ENCODE assay signal across 11 mouse cellular contexts in genomic region chr7:132773011-132773705, GRCm38 (mm10). TPM values are rescaled to one million over a fixed set of nuclear protein-coding genes. Genes with fewer than 3 reads are reported as not detected.
DNase-seq lines count a peak whose midpoint lies in the region; ATAC-seq lines count a peak whose summit lies in the region.
"Had no signal": no experiment of that assay in that cellular context is flagged by ENCODE, and none has a peak within 500 bp of the region (broad histone marks: within the 10 kb centered on the region; RNA-seq: fewer than 3 reads in every experiment).

No protein-coding gene starts in this region.

- ATAC-seq in megakaryocyte, adult 5-6 weeks (ENCODE audit: poor library complexity, severe bottlenecking), result no peak
- peak; percentile 7 for ATAC-seq in erythroid progenitor cell, adult 5-6 weeks (replicated peaks; ENCODE audit: low FRiP score, poor library complexity, severe bottlenecking)
- ATAC-seq in megakaryocyte-erythroid progenitor cell, adult 5-6 weeks (replicated peaks; ENCODE audit: low FRiP score, low TSS enrichment, poor library complexity, severe bottlenecking), result peak; percentile 23; the same call in 1 of the 2 replicates
- ATAC-seq in midbrain, embryonic 11.5 days (ENCODE audit: low FRiP score), result no peak
- no peak for ATAC-seq in neural tube, embryonic 15.5 days (ENCODE audit: low FRiP score)
- ATAC-seq: forebrain, postnatal 0 days had no signal

- H3K27ac ChIP-seq in midbrain, embryonic 11.5 days (ENCODE audit: low read depth, low read length), result no peak overlapping the region
- no peak overlapping the region for H3K27ac ChIP-seq in neural tube, embryonic 15.5 days (replicated peaks)
- H3K27ac ChIP-seq: embryonic facial prominence, embryonic 13.5 days had no signal

- H3K27me3 ChIP-seq in megakaryocyte, embryonic 14.5 days (replicated peaks), result no peaks in the 10 kb centered on the region
- H3K27me3 ChIP-seq in midbrain, embryonic 11.5 days (ENCODE audit: control insufficient read depth, insufficient read depth, low read length), result no peaks in the 10 kb centered on the region
- no peaks in the 10 kb centered on the region for H3K27me3 ChIP-seq in neural tube, embryonic 15.5 days (replicated peaks)
- H3K27me3 ChIP-seq: embryonic facial prominence, embryonic 13.5 days had no signal

- no peaks in the 10 kb centered on the region for H3K9me3 ChIP-seq in megakaryocyte, embryonic 14.5 days
- H3K9me3 ChIP-seq in midbrain, embryonic 11.5 days (ENCODE audit: control insufficient read depth, low read length), result no peaks in the 10 kb centered on the region
- H3K9me3 ChIP-seq in neural tube, embryonic 15.5 days (replicated peaks), result no peaks in the 10 kb centered on the region
- H3K9me3 ChIP-seq: embryonic facial prominence, embryonic 13.5 days had no signal

- H3K9ac ChIP-seq in midbrain, embryonic 11.5 days (ENCODE audit: low read length), result no peak overlapping the region
- no peak overlapping the region for H3K9ac ChIP-seq in neural tube, embryonic 15.5 days (replicated peaks)
- H3K9ac ChIP-seq: embryonic facial prominence, embryonic 13.5 days; forebrain, postnatal 0 days had no signal

- DNase-seq in urinary bladder, postnatal 4 days (ENCODE audit: low spot score in 2 of 2), result no peak
- no peak for DNase-seq in midbrain, embryonic 11.5 days (ENCODE audit: low spot score, missing footprints)
- DNase-seq: forebrain, postnatal 0 days; kidney, adult 18-20 months; lung, postnatal 14 days had no signal

- peaks cover 100% of the 10 kb centered on the region for H3K36me3 ChIP-seq in megakaryocyte, embryonic 14.5 days (replicated peaks; ENCODE audit: low read length)
- H3K36me3 ChIP-seq in midbrain, embryonic 11.5 days (ENCODE audit: control insufficient read depth, insufficient read depth, low read length), result no peaks in the 10 kb centered on the region
- peaks cover 9% of the 10 kb centered on the region; the same call in 1 of the 2 replicates for H3K36me3 ChIP-seq in neural tube, embryonic 15.5 days

- WGBS in midbrain, embryonic 11.5 days, result 90% methylated on average over 7 of the region's 7 CpGs
- 95% methylated on average over 7 of the region's 7 CpGs for WGBS in neural tube, embryonic 15.5 days

- H3K4me3 ChIP-seq in megakaryocyte, embryonic 14.5 days (replicated peaks), result peak overlapping the region; percentile 54
- no peak overlapping the region for H3K4me3 ChIP-seq in midbrain, embryonic 11.5 days (ENCODE audit: low read depth, low read length)
- no peak overlapping the region for H3K4me3 ChIP-seq in neural tube, embryonic 15.5 days (replicated peaks)
- H3K4me3 ChIP-seq: embryonic facial prominence, embryonic 13.5 days had no signal

- H3K4me1 ChIP-seq in megakaryocyte, embryonic 14.5 days, result peaks cover 93% of the 10 kb centered on the region
- no peaks in the 10 kb centered on the region for H3K4me1 ChIP-seq in midbrain, embryonic 11.5 days (ENCODE audit: control insufficient read depth, insufficient read depth, low read length)
- H3K4me1 ChIP-seq in neural tube, embryonic 15.5 days, result peaks cover 11% of the 10 kb centered on the region

- H3K4me2 ChIP-seq in midbrain, embryonic 11.5 days, result no peak overlapping the region
- no peak overlapping the region for H3K4me2 ChIP-seq in neural tube, embryonic 15.5 days
- H3K4me2 ChIP-seq: embryonic facial prominence, embryonic 13.5 days had no signal

RNA-seq across cellular contexts. Expression of gene Fam53b, which starts 40.5 kb away (rescaled TPM):
- polyA plus RNA-seq in megakaryocyte, embryonic 14.5 days (2012; ENCODE audit: insufficient read depth, low replicate concordance), result 22.1 and 77.4 TPM in 2 replicates
- 21.7 and 26.3 TPM in 2 replicates for total RNA-seq in megakaryocyte, adult 5-6 weeks (2015)
- 11.3 and 18.9 TPM in 2 replicates for total RNA-seq in megakaryocyte, adult 5-6 weeks (2017)
- 241 and 246 TPM in 2 replicates for total RNA-seq in erythroid progenitor cell, adult 5-6 weeks (2015; ENCODE audit: low replicate concordance)
- 163 and 208 TPM in 2 replicates for total RNA-seq in erythroid progenitor cell, adult 5-6 weeks (2017; ENCODE audit: low replicate concordance)
- 47.0 and 61.6 TPM in 2 replicates for total RNA-seq in megakaryocyte-erythroid progenitor cell, adult 5-6 weeks (2014; fragmentation: Nextera tagmentation)
- 11.5 and 21.2 TPM in 2 replicates for total RNA-seq in megakaryocyte-erythroid progenitor cell, adult 5-6 weeks (2017)
- polyA plus RNA-seq in midbrain, embryonic 11.5 days (2014; fragmentation: Nextera tagmentation; extraction: Ambion mirVana), result 17.0 and 17.5 TPM in 2 replicates
- 12.4 and 14.2 TPM in 2 replicates for polyA plus RNA-seq in neural tube, embryonic 15.5 days (2015; fragmentation: Nextera tagmentation; extraction: Ambion mirVana)

Comparison
In these comparisons a context has a peak if more than half of its experiments do, and no peak if none do; other contexts are left out.
1. ATAC-seq: peak in erythroid progenitor cell, adult 5-6 weeks (single experiment) and megakaryocyte-erythroid progenitor cell, adult 5-6 weeks (single experiment); none in megakaryocyte, adult 5-6 weeks (single experiment), midbrain, embryonic 11.5 days (single experiment) and neural tube, embryonic 15.5 days (single experiment).